Mouse (Mus musculus) thymus, postnatal 14 days (tissue): ENCODE results near the gene BC051665.

Experiments
- DNase-seq: peaks from one replicate; pipeline ENCODE4 v3.0.0; 2021

The BC051665 gene

DNA sequence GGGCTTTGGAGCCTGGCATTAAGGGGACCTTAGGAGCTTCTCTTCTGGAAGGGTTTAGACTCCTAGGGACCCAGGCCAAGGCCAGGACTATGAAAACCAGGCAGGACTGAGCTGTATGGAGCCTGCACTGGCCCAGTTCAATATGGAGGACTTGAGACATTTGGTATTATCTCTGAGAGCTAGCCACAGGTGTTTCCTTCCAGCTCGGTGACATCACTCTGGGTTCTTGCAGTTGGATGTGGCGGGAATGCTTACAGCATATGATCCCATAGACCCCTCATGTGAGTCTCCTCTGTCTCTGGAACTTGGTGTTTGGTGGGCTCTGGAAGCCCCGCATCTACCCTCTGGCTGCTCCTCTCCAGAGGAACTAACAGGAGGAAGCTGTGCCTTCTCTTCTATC, 43.6 kb downstream of the BC051665 start:
- no peak for DNase-seq

DNA sequence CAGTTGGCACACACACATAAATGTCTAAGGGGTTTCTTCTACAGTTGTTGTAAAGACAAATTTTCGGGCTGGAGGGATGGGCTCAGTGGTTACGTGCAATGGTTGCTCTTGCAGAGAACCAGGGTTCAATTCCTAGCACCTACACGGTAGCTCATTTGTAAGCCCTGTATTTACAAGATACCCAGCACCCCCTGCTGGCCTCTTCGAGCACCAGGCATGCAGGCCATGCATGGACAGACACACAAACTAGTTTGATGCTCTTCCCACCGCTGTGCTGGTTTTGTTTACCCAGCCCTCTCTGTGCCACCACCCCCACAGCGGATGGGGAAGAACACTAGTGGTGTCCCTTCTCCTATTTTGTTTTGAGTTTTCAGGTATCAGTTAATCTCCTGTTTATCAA, 45.9 kb downstream of the BC051665 start:
- DNase-seq: no peak

DNA sequence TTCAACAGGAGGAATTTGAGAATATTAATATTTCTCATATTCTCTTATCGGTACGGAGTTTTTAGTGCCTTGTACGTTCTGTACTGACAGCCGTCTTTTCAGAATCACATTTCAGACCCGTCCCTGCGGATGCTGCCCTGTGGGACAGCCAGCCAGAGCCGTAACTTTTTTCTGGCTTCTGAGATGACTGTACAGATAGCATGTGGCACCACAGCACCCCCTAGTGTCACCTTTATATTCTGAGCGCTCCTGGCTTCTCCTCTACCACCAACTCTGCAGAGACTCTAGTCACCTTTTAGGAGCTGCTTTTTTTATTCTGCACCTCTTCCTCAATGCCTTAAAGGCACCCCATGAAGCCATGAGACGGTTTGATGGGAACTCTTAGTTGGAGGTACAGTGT, 47.7 kb downstream of the BC051665 start:
- DNase-seq: peak; percentile 84

DNA sequence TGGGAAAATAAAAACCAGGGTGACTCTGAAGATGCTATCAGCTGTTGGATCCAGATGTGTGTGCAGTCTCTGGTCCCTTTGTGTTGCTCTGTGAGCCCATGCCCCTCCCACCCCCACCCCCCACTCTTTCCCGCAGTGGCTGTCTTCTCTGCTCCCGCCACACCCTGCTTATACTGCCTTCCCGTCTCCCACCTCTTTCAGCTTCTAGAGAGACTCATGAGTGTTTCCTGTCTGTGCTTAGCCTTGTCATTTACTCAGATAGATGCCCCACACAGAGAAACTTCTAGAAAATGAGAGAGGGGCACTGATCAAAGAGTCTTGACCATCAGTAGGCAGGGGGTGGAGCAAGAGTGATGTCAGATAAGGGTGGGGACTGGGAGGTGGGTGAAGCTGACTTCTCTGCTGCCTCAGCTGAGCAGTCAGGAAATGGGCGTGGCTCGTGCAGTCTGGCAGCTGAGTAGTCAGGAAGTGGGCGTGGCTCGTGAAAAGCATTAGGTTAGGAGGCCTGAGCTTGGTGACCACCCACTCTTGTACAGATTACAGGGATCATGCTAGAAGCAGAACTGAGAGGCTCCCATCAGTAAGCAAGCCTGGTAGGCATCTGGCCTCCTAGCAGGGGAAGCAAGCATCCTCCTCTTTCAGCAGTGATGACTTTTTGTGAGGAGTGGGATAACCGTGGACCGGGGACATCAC, 48.4 kb downstream of the BC051665 start:
- peak; percentile 94 for DNase-seq

DNA sequence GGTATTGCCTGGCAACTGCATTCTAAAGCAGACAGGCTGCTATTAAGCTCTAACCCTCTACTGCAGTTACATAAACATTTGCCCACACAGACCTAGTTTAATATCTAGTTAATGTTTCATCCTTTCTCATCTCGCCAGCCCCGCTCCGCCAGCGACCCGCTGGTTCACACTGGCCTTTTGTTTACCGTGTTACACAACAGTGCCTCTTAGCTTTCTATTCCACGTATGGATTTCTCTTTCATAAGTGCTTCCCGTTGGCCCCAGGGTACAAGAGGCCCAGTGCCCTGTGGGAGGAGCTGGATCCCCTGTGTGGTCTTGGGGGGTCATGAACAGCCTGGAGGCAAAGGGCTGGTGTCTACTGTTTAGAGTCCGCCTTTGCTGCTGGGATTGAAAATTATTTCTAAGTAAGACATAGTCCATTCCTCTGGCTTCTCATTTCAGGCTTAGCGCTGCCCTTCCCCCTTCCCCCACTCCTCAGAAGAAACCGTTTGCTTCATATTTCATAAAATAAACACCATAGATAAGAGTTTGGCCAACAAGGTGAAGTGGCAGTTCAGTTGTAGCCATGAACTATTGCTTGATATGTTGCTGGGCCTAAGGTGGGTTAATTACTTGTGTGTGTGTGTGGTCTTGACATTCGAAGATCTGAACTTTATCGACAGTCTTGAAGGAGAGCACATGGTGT, 49.6 kb downstream of the BC051665 start:
- no peak for DNase-seq

DNA sequence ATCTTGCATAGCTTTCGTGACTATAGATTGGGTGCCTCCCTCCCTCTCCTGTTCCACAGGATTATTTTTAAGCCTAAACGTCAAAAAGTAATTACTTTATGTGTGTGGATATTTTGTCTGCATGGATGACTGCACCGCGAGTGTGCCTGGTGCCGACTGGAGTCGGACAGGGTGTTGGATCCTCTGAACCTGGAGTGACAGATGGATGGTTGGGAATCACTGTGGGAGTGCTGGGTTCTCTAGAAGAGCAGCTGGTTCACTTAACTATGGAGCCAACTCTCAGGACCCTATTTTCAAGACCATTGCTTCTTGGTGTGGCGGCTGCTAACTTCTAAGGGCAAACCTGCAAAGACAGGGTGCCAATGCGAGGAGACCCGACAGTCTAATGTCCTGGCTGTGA, 50.9 kb downstream of the BC051665 start:
- no peak for DNase-seq
